ENCODE assay signal across 11 mouse cellular contexts in genomic region chr5:149552742-149553141, GRCm38 (mm10). TPM values are rescaled to one million over a fixed set of nuclear protein-coding genes. Genes with fewer than 3 reads are reported as not detected.
DNase-seq lines count a peak whose midpoint lies in the region; ATAC-seq and TF ChIP-seq lines count a peak whose summit lies in the region.
"Had no signal": no experiment of that assay in that cellular context is flagged by ENCODE, and none has a peak within 500 bp of the region (broad histone marks: within the 10 kb centered on the region; RNA-seq: fewer than 3 reads in every experiment).

No protein-coding gene starts in this region.

- no peaks in the 10 kb centered on the region for H3K9me3 ChIP-seq in lung, embryonic 14.5 days (ENCODE audit: low read depth, low read length)
- H3K9me3 ChIP-seq: limb, embryonic 15.5 days had no signal

- no peak overlapping the region for H3K4me2 ChIP-seq in lung, embryonic 14.5 days
- H3K4me2 ChIP-seq: hindbrain, embryonic 14.5 days; limb, embryonic 15.5 days had no signal

- TF ChIP-seq CTCF in lung, embryonic 14.5 days (IDR thresholded peaks at IDR 0.05; ENCODE audit: low read depth) = peak; percentile 58

- 37% methylated on average over 9 of the region's 9 CpGs for WGBS in lung, embryonic 14.5 days

- ATAC-seq in lung, embryonic 14.5 days (ENCODE audit: insufficient read depth) = no peak
- ATAC-seq in megakaryocyte, adult 5-6 weeks (ENCODE audit: poor library complexity, severe bottlenecking) = no peak
- no peak for ATAC-seq in activated CD4-positive, CD25-positive, alpha-beta regulatory T cell, adult 4 months

- DNase-seq in embryo, embryonic 11 days = peak; percentile 13
- DNase-seq in embryo, embryonic 9.5 days (ENCODE audit: extremely low spot score) = no peak
- DNase-seq in right cerebral cortex, postnatal 14 days = peak; percentile 53
- DNase-seq in right cerebral cortex, adult 18-20 months = no peak
- peak; percentile 49 for DNase-seq in lung, embryonic 14.5 days
- DNase-seq in thymus, postnatal 4 days = peak; percentile 73

- no peaks in the 10 kb centered on the region for H3K36me3 ChIP-seq in lung, embryonic 14.5 days (ENCODE audit: insufficient read depth)
- H3K36me3 ChIP-seq: G1E; limb, embryonic 15.5 days had no signal

- H3K4me3 ChIP-seq in lung, embryonic 14.5 days (ENCODE audit: low read depth, low read length) = no peak overlapping the region
- H3K4me3 ChIP-seq: limb, embryonic 15.5 days had no signal

- H3K9ac ChIP-seq in lung, embryonic 14.5 days = no peak overlapping the region
- H3K9ac ChIP-seq: hindbrain, embryonic 14.5 days; limb, embryonic 15.5 days had no signal

- no peak overlapping the region for H3K27ac ChIP-seq in lung, embryonic 14.5 days (ENCODE audit: low read depth)
- H3K27ac ChIP-seq: hindbrain, embryonic 14.5 days; limb, embryonic 15.5 days had no signal

- H3K4me1 ChIP-seq in lung, embryonic 14.5 days (ENCODE audit: insufficient read depth) = no peaks in the 10 kb centered on the region

- H3K27me3 ChIP-seq in lung, embryonic 14.5 days (ENCODE audit: insufficient read depth, low read length) = no peaks in the 10 kb centered on the region
- H3K27me3 ChIP-seq: limb, embryonic 15.5 days had no signal

RNA-seq across cellular contexts. Expression of gene Wdr95, which starts 24.3 kb away (rescaled TPM):
- polyA plus RNA-seq in lung, embryonic 14.5 days (2014; fragmentation: Nextera tagmentation; extraction: Ambion mirVana) = not detected in 2 replicates
- 0.40 and 1.2 TPM in 2 replicates for total RNA-seq in megakaryocyte, adult 5-6 weeks (2015)
- total RNA-seq in megakaryocyte, adult 5-6 weeks (2017) = 0.15 and 0.65 TPM in 2 replicates
- not detected for polyA plus RNA-seq in activated CD4-positive, CD25-positive, alpha-beta regulatory T cell, adult 4 months (2017; shearing (Covaris generic))
- total RNA-seq: G1E had no signal
- polyA plus RNA-seq: G1E had no signal

Comparison
In these comparisons a context has a peak if more than half of its experiments do, and no peak if none do; other contexts are left out.
1. DNase-seq: peak in embryo, embryonic 11 days (single experiment), right cerebral cortex, postnatal 14 days (single experiment), lung, embryonic 14.5 days (single experiment) and thymus, postnatal 4 days (single experiment); none in embryo, embryonic 9.5 days (single experiment) and right cerebral cortex, adult 18-20 months (single experiment).